10 mouse cellular contexts compared by ENCODE assay signal in genomic region chr3:149184136-149184551, GRCm38 (mm10).
DNase-seq lines count a peak whose midpoint lies in the region; ATAC-seq and TF ChIP-seq lines count a peak whose summit lies in the region.
"Had no signal": no experiment of that assay in that cellular context is flagged by ENCODE, and none has a peak within 500 bp of the region (broad histone marks: within the 10 kb centered on the region; RNA-seq: fewer than 3 reads in every experiment).

No protein-coding gene starts in this region.

- WGBS in hindbrain, embryonic 10.5 days, result 37% methylated on average over 12 of the region's 12 CpGs
- 31% methylated on average over 12 of the region's 12 CpGs for WGBS in hindbrain, embryonic 16.5 days
- 15% methylated on average over 12 of the region's 12 CpGs for WGBS in embryonic facial prominence, embryonic 15.5 days
- 15% methylated on average over 12 of the region's 12 CpGs for WGBS in limb, embryonic 14.5 days
- 19% methylated on average over 12 of the region's 12 CpGs for WGBS in neural tube, embryonic 11.5 days

- H3K27ac ChIP-seq in hindbrain, embryonic 10.5 days, result 0 out of 2 replicates have a peak overlapping the region, but pooled peaks have one; percentile 20
- H3K27ac ChIP-seq in hindbrain, embryonic 16.5 days (ENCODE audit: low read depth, low read length), result no peak overlapping the region
- peak overlapping the region; percentile 82 for H3K27ac ChIP-seq in embryonic facial prominence, embryonic 15.5 days (replicated peaks)
- H3K27ac ChIP-seq in limb, embryonic 14.5 days (replicated peaks; ENCODE audit: low read depth, low read length), result no peak overlapping the region
- H3K27ac ChIP-seq in neural tube, embryonic 11.5 days (ENCODE audit: low read depth, low read length), result 0 out of 2 replicates have a peak overlapping the region, but pooled peaks have one; percentile 46

- DNase-seq in hindbrain, embryonic 10.5 days (ENCODE audit: low spot score), result peak; percentile 44
- peak; percentile 57 for DNase-seq in limb, embryonic 14.5 days (ENCODE audit: low spot score)
- DNase-seq in neural tube, embryonic 11.5 days (ENCODE audit: low spot score), result peak; percentile 46
- DNase-seq in spleen, postnatal 10 days (ENCODE audit: low spot score in 2 of 2), result no peak
- DNase-seq in gastrocnemius, adult 8-10 months (ENCODE audit: low spot score in 2 of 2), result no peak
- DNase-seq in left cerebral cortex, postnatal 10 days (ENCODE audit: extremely low spot score in 1 of 2, low spot score in 2 of 2), result no peak
- DNase-seq: gastrocnemius, postnatal 14 days; lung, postnatal 10 days had no signal

- TF ChIP-seq POLR2A in limb, embryonic 14.5 days (IDR thresholded peaks at IDR 0.05; ENCODE audit: borderline replicate concordance, extremely low read depth, insufficient read depth, insufficient read length), result no peak

- H3K4me1 ChIP-seq in hindbrain, embryonic 10.5 days (replicated peaks), result peaks cover 6% of the 10 kb centered on the region
- H3K4me1 ChIP-seq in hindbrain, embryonic 16.5 days (ENCODE audit: control insufficient read depth, insufficient read depth, low read depth, low read length), result no peaks in the 10 kb centered on the region
- H3K4me1 ChIP-seq in embryonic facial prominence, embryonic 15.5 days, result peaks cover 7% of the 10 kb centered on the region; the same call in 1 of the 2 replicates
- peaks cover 5% of the 10 kb centered on the region for H3K4me1 ChIP-seq in limb, embryonic 14.5 days (ENCODE audit: control insufficient read depth, insufficient read depth, low read length)
- no peaks in the 10 kb centered on the region for H3K4me1 ChIP-seq in neural tube, embryonic 11.5 days (ENCODE audit: control insufficient read depth, insufficient read depth, low read length)

- H3K9ac ChIP-seq in hindbrain, embryonic 16.5 days (ENCODE audit: low read depth, low read length), result no peak overlapping the region
- H3K9ac ChIP-seq in embryonic facial prominence, embryonic 15.5 days, result no peak overlapping the region
- H3K9ac ChIP-seq in limb, embryonic 14.5 days (ENCODE audit: low read depth, low read length, severe bottlenecking), result 0 out of 2 replicates have a peak overlapping the region, but pooled peaks have one; percentile 1
- H3K9ac ChIP-seq in neural tube, embryonic 11.5 days (ENCODE audit: low read length), result no peak overlapping the region

- intact Hi-C loops in left cerebral cortex, postnatal 10 days (cut with DNase I), result no loop called here

- H3K4me3 ChIP-seq in hindbrain, embryonic 10.5 days, result no peak overlapping the region
- no peak overlapping the region for H3K4me3 ChIP-seq in hindbrain, embryonic 16.5 days (ENCODE audit: low read length)
- peak overlapping the region; percentile 21 for H3K4me3 ChIP-seq in embryonic facial prominence, embryonic 15.5 days (replicated peaks)
- H3K4me3 ChIP-seq in limb, embryonic 14.5 days (replicated peaks; ENCODE audit: low read length), result no peak overlapping the region
- no peak overlapping the region for H3K4me3 ChIP-seq in neural tube, embryonic 11.5 days (ENCODE audit: low read depth, low read length)

- H3K36me3 ChIP-seq in hindbrain, embryonic 10.5 days, result no peaks in the 10 kb centered on the region
- H3K36me3 ChIP-seq in hindbrain, embryonic 16.5 days (ENCODE audit: control insufficient read depth, insufficient read depth, low read length), result no peaks in the 10 kb centered on the region
- no peaks in the 10 kb centered on the region for H3K36me3 ChIP-seq in embryonic facial prominence, embryonic 15.5 days
- H3K36me3 ChIP-seq in limb, embryonic 14.5 days (ENCODE audit: control insufficient read depth, insufficient read depth, low read length), result no peaks in the 10 kb centered on the region
- H3K36me3 ChIP-seq in neural tube, embryonic 11.5 days (ENCODE audit: control insufficient read depth, insufficient read depth, low read length), result no peaks in the 10 kb centered on the region

- no peak overlapping the region for H3K4me2 ChIP-seq in hindbrain, embryonic 16.5 days (ENCODE audit: low read length)
- peak overlapping the region; percentile 46 for H3K4me2 ChIP-seq in embryonic facial prominence, embryonic 15.5 days (replicated peaks)
- H3K4me2 ChIP-seq in limb, embryonic 14.5 days (replicated peaks; ENCODE audit: low read depth, low read length, severe bottlenecking), result peak overlapping the region; percentile 36
- no peak overlapping the region for H3K4me2 ChIP-seq in neural tube, embryonic 11.5 days (ENCODE audit: low read depth)

- no peaks in the 10 kb centered on the region for H3K9me3 ChIP-seq in hindbrain, embryonic 10.5 days
- H3K9me3 ChIP-seq in hindbrain, embryonic 16.5 days (ENCODE audit: control insufficient read depth, low read length), result no peaks in the 10 kb centered on the region
- H3K9me3 ChIP-seq in embryonic facial prominence, embryonic 15.5 days (replicated peaks), result no peaks in the 10 kb centered on the region
- H3K9me3 ChIP-seq in limb, embryonic 14.5 days (ENCODE audit: control insufficient read depth, low read length), result no peaks in the 10 kb centered on the region
- no peaks in the 10 kb centered on the region for H3K9me3 ChIP-seq in neural tube, embryonic 11.5 days (ENCODE audit: control insufficient read depth, low read length)

- H3K27me3 ChIP-seq in hindbrain, embryonic 10.5 days (ENCODE audit: insufficient read depth, poor library complexity, severe bottlenecking), result no peaks in the 10 kb centered on the region; the same call in 1 of the 2 replicates
- no peaks in the 10 kb centered on the region for H3K27me3 ChIP-seq in hindbrain, embryonic 16.5 days (replicated peaks; ENCODE audit: control insufficient read depth, insufficient read depth, low read length)
- H3K27me3 ChIP-seq in embryonic facial prominence, embryonic 15.5 days, result no peaks in the 10 kb centered on the region
- no peaks in the 10 kb centered on the region for H3K27me3 ChIP-seq in limb, embryonic 14.5 days (ENCODE audit: control insufficient read depth, insufficient read depth, low read length)
- H3K27me3 ChIP-seq in neural tube, embryonic 11.5 days (ENCODE audit: control insufficient read depth, insufficient read depth, low read length), result no peaks in the 10 kb centered on the region

- ATAC-seq in hindbrain, embryonic 16.5 days, result no peak
- no peak for ATAC-seq in embryonic facial prominence, embryonic 15.5 days (ENCODE audit: insufficient number of reproducible peaks, low FRiP score, low TSS enrichment, low read depth)
- no peak; the same call in 1 of the 2 replicates for ATAC-seq in limb, embryonic 14.5 days (ENCODE audit: low FRiP score, low read depth)
- peak; percentile 50 for ATAC-seq in neural tube, embryonic 11.5 days (ENCODE audit: insufficient read depth, low FRiP score, low TSS enrichment)

Comparison
In these comparisons a context has a peak if more than half of its experiments do, and no peak if none do; other contexts are left out.
1. H3K27ac ChIP-seq: peak in hindbrain, embryonic 10.5 days (single experiment), embryonic facial prominence, embryonic 15.5 days (single experiment) and neural tube, embryonic 11.5 days (single experiment); none in hindbrain, embryonic 16.5 days (single experiment) and limb, embryonic 14.5 days (single experiment).
2. DNase-seq: peak in hindbrain, embryonic 10.5 days (single experiment), limb, embryonic 14.5 days (single experiment) and neural tube, embryonic 11.5 days (single experiment); none in spleen, postnatal 10 days (0 of 2), gastrocnemius, adult 8-10 months (0 of 2) and left cerebral cortex, postnatal 10 days (0 of 2).
3. H3K4me2 ChIP-seq: peak in embryonic facial prominence, embryonic 15.5 days (single experiment) and limb, embryonic 14.5 days (single experiment); none in hindbrain, embryonic 16.5 days (single experiment) and neural tube, embryonic 11.5 days (single experiment).